Mouse (Mus musculus): ENCODE data around the gene Tmem192.
"Not testable (repeated sequence)": the region's sequence is repeated elsewhere in the genome, so short reads cannot be mapped to it uniquely, and the experiment has no call there.

Tmem192 gene

DNA sequence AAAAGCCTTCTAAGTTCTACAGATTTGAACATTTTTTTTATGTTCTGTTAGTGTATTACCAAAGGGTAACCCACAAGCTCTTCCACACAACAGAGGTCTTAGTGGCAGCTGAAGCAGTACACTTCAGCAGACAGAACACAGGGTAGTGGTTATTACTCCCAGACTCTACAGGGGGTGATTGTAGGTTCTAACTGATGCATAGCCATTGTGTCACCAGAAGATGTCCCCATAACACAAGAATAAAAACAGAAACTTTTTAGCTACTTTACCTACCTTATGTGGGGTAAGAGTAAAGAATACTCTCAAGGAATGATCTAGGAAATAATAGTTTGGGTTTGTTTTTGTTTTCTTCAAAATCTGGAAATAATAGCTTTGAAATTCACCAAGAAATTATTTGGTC, 15.9 kb downstream of the Tmem192 start:
- DNase-seq (ENCODE audit: low spot score in 2 of 2), result no peak

DNA sequence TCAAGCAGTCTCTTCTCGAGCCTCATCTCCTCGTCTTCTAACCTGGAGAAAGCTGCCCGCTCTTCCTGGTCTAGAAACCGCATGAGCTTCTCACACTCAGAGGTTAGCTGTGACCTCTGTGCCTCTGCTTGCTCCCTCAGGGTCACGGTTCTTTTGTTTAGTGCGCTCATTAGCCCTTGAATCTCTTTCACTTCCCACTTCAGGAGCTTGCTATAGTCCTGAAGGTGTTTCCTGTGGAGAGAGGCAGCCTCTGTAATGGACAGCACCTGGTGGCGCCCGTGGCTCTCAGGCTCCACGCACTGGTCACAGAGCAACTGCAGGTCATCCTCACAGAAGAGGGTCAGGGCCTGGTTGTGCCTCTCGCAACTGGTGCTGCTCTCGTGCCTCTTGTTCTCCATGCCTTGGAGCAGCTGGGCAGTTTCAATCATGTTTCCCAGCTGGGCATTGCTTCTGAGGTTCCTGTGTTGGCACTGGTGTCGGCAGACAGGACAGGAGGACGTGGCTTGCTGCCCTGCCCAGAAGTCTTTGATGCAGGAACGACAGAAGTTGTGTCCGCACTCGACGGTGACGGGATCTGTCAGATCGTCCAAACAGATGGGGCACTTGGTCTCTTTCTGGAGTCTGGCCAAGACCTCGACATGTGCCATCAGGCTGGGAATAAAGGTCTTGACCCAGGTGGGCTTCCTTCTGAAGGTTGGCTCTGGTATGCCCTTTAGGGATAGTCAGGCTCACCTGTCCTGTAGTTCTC, 36.3 kb downstream of the Tmem192 start:
- no peak for DNase-seq (ENCODE audit: low spot score in 2 of 2)

GRCm38 (mm10) chr8:64987731-64988130, 40.7 kb downstream of the Tmem192 start, which contains the start of gene Trim75:
Trim75 (minus strand) TSS chr8:64987831.
- no peak for DNase-seq (ENCODE audit: low spot score in 2 of 2)

GRCm38 (mm10) chr8:64998806-64999365, 51.9 kb downstream of the Tmem192 start:
- DNase-seq (ENCODE audit: low spot score in 2 of 2), result no peak

DNA sequence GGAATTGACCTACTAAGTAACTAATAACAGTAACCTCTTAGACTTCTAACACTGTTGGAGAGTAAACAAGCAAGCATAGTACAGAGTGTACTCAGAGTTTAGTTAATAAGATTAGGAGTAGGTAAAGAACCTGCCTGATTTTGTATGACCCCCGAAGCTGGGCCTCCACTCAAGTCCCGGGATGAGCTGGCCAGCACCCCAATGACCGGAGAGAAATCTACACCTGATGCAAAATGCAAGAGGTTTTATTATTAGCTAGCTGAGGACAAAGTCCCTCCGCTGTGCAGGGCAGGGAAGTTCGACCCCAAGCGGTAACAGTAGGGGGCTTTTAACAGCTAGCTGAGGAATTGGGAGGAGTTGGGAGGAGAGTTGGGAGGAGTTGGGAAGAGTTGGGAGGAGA, 60.6 kb downstream of the Tmem192 start:
- DNase-seq (ENCODE audit: low spot score in 2 of 2), result not testable (repeated sequence)

DNA sequence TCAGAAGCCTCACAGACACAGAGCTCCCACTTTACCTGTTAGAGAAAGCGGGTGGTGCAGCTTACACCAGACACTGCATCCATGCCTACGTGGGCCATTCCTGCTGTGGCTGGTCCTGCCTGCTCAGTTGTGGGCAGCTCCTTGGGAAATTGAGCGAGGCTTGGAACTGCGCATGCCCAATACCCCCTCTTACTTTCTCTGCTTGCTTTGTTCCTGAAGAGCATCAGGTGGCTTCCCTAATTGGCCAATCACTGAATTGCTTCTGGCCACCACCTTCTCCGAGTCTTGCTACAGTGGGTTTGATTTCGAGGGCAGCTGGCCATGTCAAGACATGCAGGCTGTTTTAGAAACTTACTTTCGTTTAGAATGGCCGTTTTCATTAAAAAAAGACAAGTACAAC, 71.4 kb downstream of the Tmem192 start, which contains the start of the genes Trim61 and Trim60:
Gene Trim61, minus strand, starts transcription at position 101 of the 400 bp plus-strand sequence.
Gene Trim60, minus strand, starts transcription at position 162 of the 400 bp plus-strand sequence.
- DNase-seq (ENCODE audit: low spot score in 2 of 2), result no peak

Measured in right cerebral cortex, adult 2 months (tissue).